Mouse (Mus musculus): ENCODE measurements around the gene Phox2a. TPM values are rescaled to one million over a fixed set of nuclear protein-coding genes. Genes with fewer than 3 reads are reported as not detected.

Gene Phox2a
- polyA plus RNA-seq (2021; fragmentation: Nextera tagmentation) = not detected in 2 replicates
- long read RNA-seq, experiment 1 = 0 reads
- long read RNA-seq, experiment 2 = 0 reads

DNA sequence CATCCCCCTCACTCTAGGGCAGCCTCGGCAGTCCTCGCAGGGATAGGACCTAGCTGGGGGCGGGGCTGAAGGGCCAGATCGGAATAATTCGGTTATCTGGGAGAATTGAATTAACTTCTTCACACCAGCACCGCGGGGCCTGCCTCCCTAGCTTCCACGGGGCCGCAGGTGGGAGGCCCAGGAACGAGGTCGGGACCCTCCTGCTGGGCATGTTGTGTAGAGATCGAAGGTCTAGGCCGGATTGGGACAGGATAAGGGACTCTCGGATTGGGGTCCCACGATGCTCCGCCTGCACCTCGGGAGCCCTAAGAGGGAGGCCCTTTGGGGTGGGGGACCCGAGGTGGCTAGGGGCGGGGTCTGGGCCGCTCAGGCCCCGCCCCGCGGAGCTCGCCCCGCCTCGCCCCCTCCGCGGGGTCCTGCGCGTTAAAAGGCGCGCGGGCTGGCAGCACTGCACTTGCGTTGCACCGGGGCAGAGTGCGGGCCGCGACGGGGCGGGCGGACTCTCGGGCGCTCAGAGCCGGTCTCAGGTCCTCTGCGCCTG is at the start of gene Phox2a:
Phox2a (plus strand) TSS at position 453 of the 541 bp plus-strand sequence.

DNA sequence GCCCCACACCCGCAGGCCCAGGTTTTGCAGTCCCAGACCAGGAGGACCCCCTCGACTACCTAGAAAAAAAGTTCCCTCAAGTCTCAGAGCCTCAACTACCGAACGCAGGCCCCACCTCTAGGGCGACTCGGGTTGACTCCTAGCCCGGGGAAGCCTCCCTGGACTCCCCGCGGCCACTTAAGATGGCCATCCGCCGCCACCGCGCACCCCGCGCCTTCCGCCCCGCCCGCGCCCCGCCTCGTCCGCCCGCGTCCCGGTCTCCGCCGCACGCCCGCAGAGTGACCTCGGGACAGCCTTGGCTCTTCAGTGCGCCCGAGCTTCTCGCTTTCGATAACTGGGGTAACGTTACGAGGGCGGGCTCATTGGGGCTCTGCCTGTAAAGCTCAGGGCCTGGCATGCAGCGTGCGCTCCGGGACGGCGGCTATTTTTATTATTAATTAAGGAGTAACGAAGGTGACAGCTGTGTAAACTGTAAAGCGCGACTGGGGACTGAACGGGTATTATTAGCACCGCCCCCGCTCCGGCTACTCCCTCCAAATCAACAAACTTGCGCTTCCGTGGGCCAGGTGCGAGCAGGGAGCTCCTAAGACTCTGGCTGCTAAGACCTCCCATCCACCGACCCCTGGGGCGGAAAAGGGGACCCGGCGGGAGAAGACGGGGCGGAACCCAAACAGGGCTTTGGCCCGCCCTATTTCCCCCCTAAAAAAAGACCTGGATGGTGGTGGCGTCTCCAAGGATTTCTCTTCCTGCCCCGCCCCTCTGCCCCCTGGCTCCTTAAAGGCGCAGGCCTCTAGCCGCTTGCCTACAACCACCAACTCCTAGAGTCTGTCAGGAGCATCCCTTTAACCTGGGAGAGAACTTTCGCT is 19.7 kb downstream of the Phox2a start, which contains the start of gene Inppl1:
Inppl1 (minus strand) TSS at position 624 of the 866 bp plus-strand sequence.

DNA sequence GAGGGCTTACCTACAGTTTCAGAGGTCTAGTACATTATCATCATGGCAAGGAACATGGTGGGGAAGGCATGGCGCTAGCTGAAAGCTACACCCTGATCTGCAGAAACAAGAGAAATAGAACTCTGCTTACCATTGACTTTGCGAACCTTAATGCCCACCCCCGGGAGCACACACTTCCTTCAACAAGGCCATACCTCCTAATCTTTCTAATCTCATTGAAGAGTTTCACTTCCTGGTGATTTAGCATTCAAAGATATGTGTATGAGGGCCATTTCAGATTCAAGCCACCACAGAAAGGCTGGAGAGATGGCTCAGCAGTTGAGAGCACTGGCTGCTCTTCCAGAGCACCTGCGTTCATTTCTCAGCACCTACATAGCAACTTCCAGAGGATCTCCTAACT is 39.0 kb downstream of the Phox2a start, which contains the start of gene Folr2:
Folr2 (minus strand) TSS at position 101 of the 400 bp plus-strand sequence.

DNA sequence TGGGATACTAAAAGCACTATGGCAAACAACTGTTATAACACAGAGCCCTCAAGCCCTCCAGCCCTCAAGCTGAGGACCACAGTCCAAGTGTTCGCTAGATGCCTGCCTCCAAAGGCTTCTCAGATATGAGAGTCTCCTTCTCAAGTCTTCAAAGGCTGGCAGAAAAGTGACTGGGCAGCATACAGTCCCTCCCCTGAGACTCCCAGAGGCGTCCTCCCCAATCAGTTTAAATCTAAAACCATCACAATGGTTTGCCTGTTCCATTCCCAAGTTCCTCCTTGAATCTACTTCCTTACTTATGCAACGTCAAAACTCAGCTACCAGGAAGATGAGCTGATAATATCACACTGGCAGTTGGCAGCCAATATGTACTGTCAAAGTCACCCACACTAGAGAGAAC is 45.3 kb downstream of the Phox2a start, which contains the start of gene Anapc15:
Anapc15 (plus strand) TSS at position 301 of the 400 bp plus-strand sequence.

DNA sequence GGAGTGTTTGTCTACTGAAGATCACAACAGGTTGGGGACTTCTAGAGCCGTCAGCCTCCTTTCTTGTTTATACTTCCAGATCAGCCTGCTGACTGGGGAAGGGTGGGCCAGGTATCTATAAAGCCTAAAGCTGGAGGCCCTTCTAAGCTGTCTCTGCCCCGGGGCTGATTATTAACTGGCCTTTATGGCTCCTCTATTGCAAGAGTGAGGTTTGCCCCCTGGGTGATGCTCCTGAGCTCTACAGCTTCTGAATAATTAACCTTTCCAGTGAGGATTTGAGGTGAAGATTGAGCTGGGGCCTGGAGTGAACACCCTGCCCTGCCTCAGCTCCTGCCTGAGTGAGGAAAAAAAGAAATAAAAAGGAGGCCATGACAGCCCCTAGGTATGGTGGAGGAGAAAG is 52.5 kb downstream of the Phox2a start, which contains the start of gene Folr1:
Folr1 (minus strand) TSS at position 160 of the 400 bp plus-strand sequence.

Other genes starting within 250 kb of the Phox2a start
- gene Art2b, start 232.7 kb upstream of the Phox2a start, polyA plus RNA-seq (2021; fragmentation: Nextera tagmentation) = not detected in 2 replicates
- gene Clpb, start 154.7 kb upstream of the Phox2a start, polyA plus RNA-seq (2021; fragmentation: Nextera tagmentation) = 41.9 and 72.8 TPM in 2 replicates
- 2.9 and 3.0 TPM in 2 replicates for gene Inppl1, start 19.9 kb downstream of the Phox2a start, polyA plus RNA-seq (2021; fragmentation: Nextera tagmentation)
- 0.75 and 0.86 TPM in 2 replicates for gene Folr2, start 38.9 kb downstream of the Phox2a start, polyA plus RNA-seq (2021; fragmentation: Nextera tagmentation)
- gene Anapc15, start 45.4 kb downstream of the Phox2a start, polyA plus RNA-seq (2021; fragmentation: Nextera tagmentation) = 31.2 and 35.8 TPM in 2 replicates
- gene Folr1, start 52.5 kb downstream of the Phox2a start, polyA plus RNA-seq (2021; fragmentation: Nextera tagmentation) = 1.3 and 1.7 TPM in 2 replicates
- 221 and 286 TPM in 2 replicates for gene Lamtor1, start 87.6 kb downstream of the Phox2a start, polyA plus RNA-seq (2021; fragmentation: Nextera tagmentation)
- gene Tomt, start 88.0 kb downstream of the Phox2a start, polyA plus RNA-seq (2021; fragmentation: Nextera tagmentation) = 0.13 TPM in 1 of 2 replicates, not detected in the other
- 11.4 and 12.6 TPM in 2 replicates for gene Lrrc51, start 115.6 kb downstream of the Phox2a start, polyA plus RNA-seq (2021; fragmentation: Nextera tagmentation)
- gene Numa1, start 115.8 kb downstream of the Phox2a start, polyA plus RNA-seq (2021; fragmentation: Nextera tagmentation) = 17.9 and 28.2 TPM in 2 replicates
- gene Il18bp, start 200.4 kb downstream of the Phox2a start, polyA plus RNA-seq (2021; fragmentation: Nextera tagmentation) = 0.49 and 0.93 TPM in 2 replicates
- 18.9 and 23.6 TPM in 2 replicates for gene Rnf121, start 247.2 kb downstream of the Phox2a start, polyA plus RNA-seq (2021; fragmentation: Nextera tagmentation)
- gene Xndc1, start 247.2 kb downstream of the Phox2a start, polyA plus RNA-seq (2021; fragmentation: Nextera tagmentation) = 3.1 and 3.3 TPM in 2 replicates
- gene Xntrpc, start 247.4 kb downstream of the Phox2a start, polyA plus RNA-seq (2021; fragmentation: Nextera tagmentation) = 0.08 and 0.09 TPM in 2 replicates

Data from left cerebral cortex, adult 6 months (tissue).